Mouse (Mus musculus): ENCODE data around the gene Matn3. TPM values are rescaled to one million over a fixed set of nuclear protein-coding genes. Genes with fewer than 3 reads are reported as not detected.

Matn3 gene
- polyA plus RNA-seq, 1 experiment from 2014 or later = 5.0 TPM

Other genes starting within 250 kb of the Matn3 start
- 219 and 223 TPM in 2 replicates for gene Sdc1, start 176.6 kb upstream of the Matn3 start, polyA plus RNA-seq (2014; fragmentation: Nextera tagmentation; extraction: Ambion mirVana)
- gene Laptm4a, start 26.3 kb upstream of the Matn3 start, polyA plus RNA-seq (2014; fragmentation: Nextera tagmentation; extraction: Ambion mirVana) = 202 and 212 TPM in 2 replicates
- gene Wdr35, start 26.0 kb downstream of the Matn3 start, polyA plus RNA-seq (2014; fragmentation: Nextera tagmentation; extraction: Ambion mirVana) = 27.3 and 31.1 TPM in 2 replicates
- 15.4 and 17.1 TPM in 2 replicates for gene Ttc32, start 82.1 kb downstream of the Matn3 start, polyA plus RNA-seq (2014; fragmentation: Nextera tagmentation; extraction: Ambion mirVana)